Mouse (Mus musculus) myocyte (in vitro differentiated cells): Measurements from ENCODE around the gene Gm10271.

Experiments
- MAX ChIP-seq: IDR thresholded peaks from one replicate; pipeline ENCODE4 v1.6.1; 2011; ENCODE audit warnings: low read depth, mild to moderate bottlenecking, control low read depth
- MYOD1 ChIP-seq, 3 experiments: IDR thresholded peaks; one replicate each; pipeline ENCODE4 v1.6.1; 2011; ENCODE audit warnings: control low read depth in 2 of 3, low read depth in 2 of 3, mild to moderate bottlenecking in 2 of 3, moderate library complexity in 1 of 3; ENCODE audit not compliant: insufficient read length in 2 of 3, control insufficient read depth in 1 of 3
- POLR2A ChIP-seq: IDR thresholded peaks from one replicate; pipeline ENCODE4 v1.6.1; 2011; ENCODE audit warnings: low read depth, mild to moderate bottlenecking, control low read depth, moderate library complexity; ENCODE audit not compliant: insufficient read length
- POLR2AphosphoS2 ChIP-seq: IDR thresholded peaks from one replicate; pipeline ENCODE4 v1.6.1; 2011; ENCODE audit warnings: low read depth, control low read depth; ENCODE audit not compliant: insufficient read length
- TCF12 ChIP-seq: IDR thresholded peaks from one replicate; pipeline ENCODE4 v1.6.1; 2011; ENCODE audit warnings: mild to moderate bottlenecking, control low read depth; ENCODE audit not compliant: poor library complexity, insufficient read depth, severe bottlenecking
- TCF3 ChIP-seq: IDR thresholded peaks from one replicate; pipeline ENCODE4 v1.6.1; 2011; ENCODE audit warnings: low read depth, control low read depth; ENCODE audit not compliant: insufficient read length
- USF1 ChIP-seq: IDR thresholded peaks from one replicate; pipeline ENCODE4 v1.6.1; 2011; ENCODE audit warnings: low read depth, mild to moderate bottlenecking, control low read depth, moderate library complexity

DNA sequence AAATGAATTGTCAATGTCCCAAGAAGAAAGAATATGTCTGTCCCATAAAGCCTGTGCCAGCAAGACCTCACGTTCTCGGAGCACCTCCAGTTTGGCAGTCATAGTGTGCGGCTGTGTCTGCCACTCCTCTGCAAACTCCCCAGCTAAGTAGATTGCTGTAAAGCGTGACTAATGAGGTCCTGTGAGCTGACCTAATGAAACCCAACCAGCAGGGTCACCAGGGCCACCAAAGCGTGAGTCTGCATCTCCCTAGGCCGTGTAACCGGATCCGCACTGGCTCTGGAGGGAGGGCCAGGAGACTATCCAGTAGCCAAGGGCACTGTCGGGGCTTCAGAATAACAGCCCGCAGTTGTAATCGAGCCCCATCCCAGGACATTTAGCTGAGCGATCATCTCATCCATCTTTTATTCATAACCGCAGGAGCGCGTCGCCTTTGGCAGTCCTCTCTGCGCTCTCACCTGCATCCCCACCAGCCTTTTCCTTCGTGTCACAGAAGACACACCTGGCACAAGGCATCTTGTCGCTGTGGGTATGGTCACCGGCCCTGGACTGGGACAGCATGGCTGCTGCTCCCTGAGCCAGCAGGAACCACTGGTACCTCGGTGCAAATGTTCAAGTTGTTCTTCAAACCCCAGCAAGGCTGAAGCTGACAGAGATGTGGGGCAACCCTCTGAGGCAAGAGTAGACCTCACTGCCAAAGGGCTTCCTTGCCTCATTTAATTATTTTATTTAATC lies 48.8 kb upstream of the Gm10271 start:
- TF ChIP-seq POLR2A (no peak), POLR2AphosphoS2 (no peak), USF1 (no peak), MAX (no peak), TCF12 (no peak), MYOD1 (IDR thresholded peaks at IDR 0.05; ENCODE audit: control insufficient read depth in 1 of 3, insufficient read length in 2 of 3, low read depth in 2 of 3) (peak; percentile 60 to 86 (median 66)), TCF3 (no peak)
